Mouse (Mus musculus) MEL (cell line): Measurements from ENCODE around the gene Hivep2. TPM values are rescaled to one million over a fixed set of nuclear protein-coding genes. Genes with fewer than 3 reads are reported as not detected.

Experiments used
- DNase-seq: peaks from one replicate; pipeline ENCODE4 v3.0.0; 2011; ENCODE audit warnings: low read depth, low spot score
- H3K27ac ChIP-seq: 2 replicates; pipeline ENCODE4 v1.5.1; 2012; ENCODE audit warnings: low read depth, mild to moderate bottlenecking, control low read depth, low read length, moderate library complexity; ENCODE audit not compliant: control insufficient read depth
- H3K27me3 ChIP-seq, 2 experiments: fragments of 150-350 bp in 1 of 2; sonication (generic) in 1 of 2; 2 replicates each; pipeline ENCODE4 v1.6.1; 2012; ENCODE audit warnings: low read length in 2 of 2, mild to moderate bottlenecking in 2 of 2, improper control_type of control experiment in 1 of 2, moderate library complexity in 1 of 2; ENCODE audit not compliant: insufficient read depth in 2 of 2, control insufficient read depth in 1 of 2
- H3K36me3 ChIP-seq, 2 experiments: 2 replicates each; pipeline ENCODE4 v1.6.1; 2012 to 2014; ENCODE audit warnings: low read length in 2 of 2, improper control_type of control experiment in 1 of 2, inconsistent platforms in 1 of 2, mild to moderate bottlenecking in 1 of 2; ENCODE audit not compliant: insufficient read depth in 2 of 2, control insufficient read depth in 1 of 2
- H3K4me1 ChIP-seq, 2 experiments: fragments of 150-350 bp in 1 of 2; sonication (generic) in 1 of 2; 2 replicates each; pipeline ENCODE4 v1.6.1; 2012; ENCODE audit warnings: low read length in 2 of 2, improper control_type of control experiment in 1 of 2, mild to moderate bottlenecking in 1 of 2; ENCODE audit not compliant: insufficient read depth in 2 of 2, control insufficient read depth in 1 of 2
- H3K4me3 ChIP-seq, 2 experiments: fragments of 150-350 bp in 1 of 2; sonication (generic) in 1 of 2; 2 replicates each; pipeline ENCODE4 v1.5.1; 2012; ENCODE audit warnings: low read depth in 2 of 2, low read length in 2 of 2, mild to moderate bottlenecking in 2 of 2, moderate library complexity in 2 of 2, control low read depth in 1 of 2, improper control_type of control experiment in 1 of 2; ENCODE audit not compliant: control insufficient read depth in 1 of 2, insufficient read depth in 1 of 2
- H3K79me2 ChIP-seq: 2 replicates; pipeline ENCODE4 v1.6.1; 2012; ENCODE audit warnings: mild to moderate bottlenecking, low read length, moderate library complexity; ENCODE audit not compliant: control insufficient read depth, poor library complexity, insufficient read depth
- H3K9ac ChIP-seq: 2 replicates; pipeline ENCODE4 v1.6.1; 2012; ENCODE audit warnings: low read depth, mild to moderate bottlenecking, control low read depth, low read length, moderate library complexity; ENCODE audit not compliant: control insufficient read depth, poor library complexity, severe bottlenecking
- H3K9me3 ChIP-seq: fragments of 150-350 bp; sonication (generic); replicated peaks from 2 replicates; pipeline ENCODE4 v1.6.1; 2012; ENCODE audit warnings: mild to moderate bottlenecking, low read length, improper control_type of control experiment, moderate library complexity; ENCODE audit not compliant: insufficient read depth
- CHD2 ChIP-seq: IDR thresholded peaks from 2 replicates; pipeline ENCODE4 v1.6.1; 2011; ENCODE audit warnings: low read length, improper control_type of control experiment
- CTCF ChIP-seq, 3 experiments: IDR thresholded peaks in 2 of 3; conservative IDR thresholded peaks in 1 of 3; 2 replicates each; pipeline ENCODE4 v1.5.1; 2011 to 2012; ENCODE audit warnings: low read length in 3 of 3, low read depth in 2 of 3, mild to moderate bottlenecking in 2 of 3, improper control_type of control experiment in 1 of 3, inconsistent platforms in 1 of 3, mixed read lengths in 1 of 3, moderate library complexity in 1 of 3; ENCODE audit not compliant: control insufficient read depth in 1 of 3, insufficient read depth in 1 of 3, poor library complexity in 1 of 3, severe bottlenecking in 1 of 3
- E2F4 ChIP-seq: IDR thresholded peaks from 2 replicates; pipeline ENCODE4 v1.6.1; 2011; ENCODE audit warnings: low read depth, low read length, improper control_type of control experiment, borderline replicate concordance
- ELF1 ChIP-seq: IDR thresholded peaks from 2 replicates; pipeline ENCODE4 v1.6.1; 2014; ENCODE audit warnings: low read depth, mild to moderate bottlenecking, inconsistent platforms, low read length, improper control_type of control experiment, moderate library complexity
- EP300 ChIP-seq, 2 experiments: IDR thresholded peaks; 2 replicates each; pipeline ENCODE4 v1.6.1; 2011; ENCODE audit warnings: improper control_type of control experiment in 2 of 2, low read length in 2 of 2, low read depth in 1 of 2, mild to moderate bottlenecking in 1 of 2
- ETS1 ChIP-seq: IDR thresholded peaks from 2 replicates; pipeline ENCODE4 v1.6.1; 2012; ENCODE audit warnings: low read depth, mild to moderate bottlenecking, inconsistent platforms, low read length, improper control_type of control experiment, moderate library complexity
- GABPA ChIP-seq: IDR thresholded peaks from 2 replicates; pipeline ENCODE4 v1.6.1; 2012; ENCODE audit warnings: low read depth, mild to moderate bottlenecking, inconsistent platforms, low read length, improper control_type of control experiment, moderate library complexity
- GATA1 ChIP-seq: IDR thresholded peaks from 2 replicates; pipeline ENCODE4 v1.6.1; 2011; ENCODE audit warnings: low read depth, low read length, improper control_type of control experiment
- JUND ChIP-seq: IDR thresholded peaks from 2 replicates; pipeline ENCODE4 v1.6.1; 2011; ENCODE audit warnings: low read depth, mild to moderate bottlenecking, improper control_type of control experiment, low read length
- MEF2A ChIP-seq: IDR thresholded peaks from 2 replicates; pipeline ENCODE4 v1.6.1; 2014; ENCODE audit warnings: low read depth, mild to moderate bottlenecking, inconsistent platforms, low read length, improper control_type of control experiment; ENCODE audit not compliant: poor library complexity, insufficient replicate concordance, severe bottlenecking; ENCODE audit errors: extremely low read depth
- MYB ChIP-seq: IDR thresholded peaks from 2 replicates; pipeline ENCODE4 v1.6.1; 2011; ENCODE audit warnings: mild to moderate bottlenecking, low read depth, low read length, improper control_type of control experiment
- MYC ChIP-seq: IDR thresholded peaks from 2 replicates; pipeline ENCODE4 v1.6.1; 2011; ENCODE audit warnings: low read depth, mild to moderate bottlenecking, low read length, improper control_type of control experiment, moderate library complexity
- NRF1 ChIP-seq: IDR thresholded peaks from 2 replicates; pipeline ENCODE4 v1.6.1; 2014; ENCODE audit warnings: low read depth, mild to moderate bottlenecking, inconsistent platforms, low read length, improper control_type of control experiment, moderate library complexity; ENCODE audit not compliant: poor library complexity, insufficient read depth, severe bottlenecking
- POLR2AphosphoS2 ChIP-seq: IDR thresholded peaks from 2 replicates; pipeline ENCODE4 v1.6.1; 2011; ENCODE audit warnings: low read length, improper control_type of control experiment
- POLR2AphosphoS5 ChIP-seq: IDR thresholded peaks from 2 replicates; pipeline ENCODE4 v1.6.1; 2012; ENCODE audit warnings: low read depth, borderline replicate concordance, mild to moderate bottlenecking, inconsistent platforms, low read length, moderate library complexity, mixed read lengths
- RAD21 ChIP-seq: IDR thresholded peaks from 2 replicates; pipeline ENCODE4 v1.6.1; 2011; ENCODE audit warnings: mild to moderate bottlenecking, low read depth, low read length, improper control_type of control experiment
- SIN3A ChIP-seq: IDR thresholded peaks from 2 replicates; pipeline ENCODE4 v1.6.1; 2012; ENCODE audit warnings: low read length, improper control_type of control experiment, inconsistent platforms
- SMC3 ChIP-seq: IDR thresholded peaks from 2 replicates; pipeline ENCODE4 v1.6.1; 2011; ENCODE audit warnings: low read depth, low read length, improper control_type of control experiment
- TBP ChIP-seq: IDR thresholded peaks from 2 replicates; pipeline ENCODE4 v1.8.0; 2011; ENCODE audit warnings: low read depth, low read length, improper control_type of control experiment
- TCF12 ChIP-seq: IDR thresholded peaks from 2 replicates; pipeline ENCODE4 v1.6.1; 2014; ENCODE audit warnings: low read depth, mild to moderate bottlenecking, inconsistent platforms, low read length, improper control_type of control experiment, moderate library complexity
- UBTF ChIP-seq: IDR thresholded peaks from 2 replicates; pipeline ENCODE4 v1.6.1; 2012; ENCODE audit warnings: low read depth, mild to moderate bottlenecking, inconsistent platforms, low read length, improper control_type of control experiment, moderate library complexity, borderline replicate concordance; ENCODE audit not compliant: insufficient read depth
- USF1 ChIP-seq: IDR thresholded peaks from 2 replicates; pipeline ENCODE4 v1.6.1; 2014; ENCODE audit warnings: low read depth, mild to moderate bottlenecking, inconsistent platforms, low read length, improper control_type of control experiment, moderate library complexity
- USF2 ChIP-seq, 2 experiments: IDR thresholded peaks; 2 replicates each; pipeline ENCODE4 v1.6.1; 2011 to 2012; ENCODE audit warnings: improper control_type of control experiment in 2 of 2, low read length in 2 of 2, borderline replicate concordance in 1 of 2, inconsistent platforms in 1 of 2, low read depth in 1 of 2, mild to moderate bottlenecking in 1 of 2; ENCODE audit not compliant: insufficient read depth in 1 of 2
- ZC3H11A ChIP-seq: IDR thresholded peaks from 2 replicates; pipeline ENCODE4 v1.6.1; 2012; ENCODE audit warnings: low read depth, mild to moderate bottlenecking, inconsistent platforms, low read length, improper control_type of control experiment
- ZKSCAN1 ChIP-seq: IDR thresholded peaks from 2 replicates; pipeline ENCODE4 v1.6.1; 2012; ENCODE audit warnings: low read depth, mild to moderate bottlenecking, inconsistent platforms, low read length, improper control_type of control experiment, moderate library complexity
- ZMIZ1 ChIP-seq: IDR thresholded peaks from 2 replicates; pipeline ENCODE4 v1.6.1; 2012; ENCODE audit warnings: low read depth, mild to moderate bottlenecking, inconsistent platforms, low read length, improper control_type of control experiment, moderate library complexity
- polyA plus RNA-seq, 2 experiments: library from polyadenylated mRNA; stranded (reverse) in 1 of 2; unstranded in 1 of 2; fragments of >175 nt in 1 of 2; fragments of >200 nt in 1 of 2; gene quantifications; 2 replicates each; pipeline versions ENCODE4 v1.2.1 to v1.2.4; 2012; ENCODE audit warnings: low replicate concordance in 2 of 2, low read depth in 1 of 2; ENCODE audit not compliant: insufficient read length in 2 of 2, insufficient read depth in 1 of 2, missing spikeins in 1 of 2
- total RNA-seq: library from RNA; depleted of rRNA; stranded (reverse); fragments of 300-350 nt; gene quantifications from 2 replicates; pipeline ENCODE4 v1.2.3, GENCODE M21; 2012; rRNA removed

The Hivep2 gene
- total RNA-seq (not detected in 2 replicates), polyA plus RNA-seq (not detected)

- TF ChIP-seq SMC3 (no peak), MYB (no peak), USF2 (IDR thresholded peaks at IDR 0.05; ENCODE audit: borderline replicate concordance in 1 of 2, insufficient read depth in 1 of 2, low read depth in 1 of 2, low read length in 2 of 2) (no peak), ZMIZ1 (no peak), RAD21 (no peak), POLR2AphosphoS2 (no peak), CHD2 (no peak), ELF1 (no peak), NRF1 (no peak), JUND (no peak), GABPA (no peak), USF1 (no peak), ZKSCAN1 (no peak)
- TF ChIP-seq, all 39 proteins: peak for 0
- Histone ChIP-seq H3K79me2 (no peaks in the 10 kb centered on the region), H3K9me3 (no peaks in the 10 kb centered on the region), H3K4me1 (no peaks in the 10 kb centered on the region), H3K27ac (no peak within 1 kb of the TSS), H3K9ac (no peak within 1 kb of the TSS), H3K27me3 (no peaks in the 10 kb centered on the region), H3K4me3 (no peak within 1 kb of the TSS), H3K36me3 (no peaks in the 10 kb centered on the region)
- DNase-seq: no peak
Measured at GRCm38 (mm10) chr10:13965974-13966829, at the start of gene Hivep2. Gene Hivep2 (plus strand): TSS chr10:13966075.

GRCm38 (mm10) chr10:13916645-13917342 lies 49.1 kb upstream of the Hivep2 start:
- no peak overlapping the region for H3K27ac ChIP-seq
- H3K4me3 ChIP-seq: no peak overlapping the region
- no peaks in the 10 kb centered on the region for H3K4me1 ChIP-seq
- TF ChIP-seq NRF1 (no peak), GATA1 (no peak), ZMIZ1 (no peak), USF1 (no peak), POLR2AphosphoS5 (no peak), CHD2 (no peak), CTCF (IDR thresholded peaks at IDR 0.05 in 2 of 3, conservative IDR thresholded peaks at IDR 0.05 in 1 of 3; ENCODE audit: control insufficient read depth in 1 of 3, insufficient read depth in 1 of 3, low read depth in 2 of 3, low read length in 3 of 3, poor library complexity in 1 of 3, severe bottlenecking in 1 of 3) (no peak), ZC3H11A (no peak), ETS1 (no peak), ELF1 (no peak), MEF2A (no peak), EP300 (IDR thresholded peaks at IDR 0.05; ENCODE audit: low read depth in 1 of 2, low read length in 2 of 2) (no peak), E2F4 (no peak), SIN3A (no peak), TBP (no peak), USF2 (IDR thresholded peaks at IDR 0.05; ENCODE audit: borderline replicate concordance in 1 of 2, insufficient read depth in 1 of 2, low read depth in 1 of 2, low read length in 2 of 2) (no peak), UBTF (no peak), TCF12 (no peak), MYC (no peak), MYB (no peak)
- H3K9me3 ChIP-seq: no peaks in the 10 kb centered on the region
- H3K27me3 ChIP-seq: no peaks in the 10 kb centered on the region
- no peak overlapping the region for H3K9ac ChIP-seq
- no peaks in the 10 kb centered on the region for H3K79me2 ChIP-seq
- H3K36me3 ChIP-seq: no peaks in the 10 kb centered on the region
- no peak for DNase-seq
